14 mouse cellular contexts compared by ENCODE assay signal in the genomic region with DNA sequence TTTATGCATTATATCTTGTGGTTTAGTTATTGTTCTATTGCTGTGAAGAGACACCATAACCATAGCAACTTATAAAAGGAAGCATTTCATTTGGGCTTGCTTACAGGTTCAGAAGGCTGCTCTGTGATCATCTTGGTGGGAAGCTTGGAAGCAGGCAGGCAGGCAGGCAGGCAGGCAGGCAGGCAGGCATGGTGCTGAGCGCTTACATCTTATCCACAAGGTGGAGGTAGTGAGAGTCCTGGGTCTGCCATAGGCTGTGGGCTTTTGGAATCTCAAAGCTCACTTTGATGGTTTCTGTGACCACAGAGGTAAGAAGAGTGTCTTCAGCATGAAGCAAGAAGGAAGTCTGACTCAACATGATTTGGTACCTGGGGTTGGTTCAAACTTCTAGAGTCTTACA. TPM values are rescaled to one million over a fixed set of nuclear protein-coding genes. Genes with fewer than 3 reads are reported as not detected.
DNase-seq lines count a peak whose midpoint lies in the region; ATAC-seq and TF ChIP-seq lines count a peak whose summit lies in the region.
"Not testable (repeated sequence)": the region's sequence is repeated elsewhere in the genome, so short reads cannot be mapped to it uniquely, and the experiment has no call there.
"Had no signal": no experiment of that assay in that cellular context is flagged by ENCODE, and none has a peak within 500 bp of the region (broad histone marks: within the 10 kb centered on the region; RNA-seq: fewer than 3 reads in every experiment).

No protein-coding gene starts in this region.

- TF ChIP-seq POLR2A in cerebellum, adult 2 months (IDR thresholded peaks at IDR 0.05; ENCODE audit: borderline replicate concordance, insufficient read depth, low read length) = not testable (repeated sequence)

- peak; percentile 25 for DNase-seq in ES-CJ7 (ENCODE audit: low read depth, low spot score)
- peak; percentile 45 to 51 for DNase-seq in cerebellum, adult 2 months
- peak; percentile 12 for DNase-seq in gastrocnemius, postnatal 10 days
- DNase-seq in induced T-regulatory cell, adult 2 months (ENCODE audit: low read depth) = peak; percentile 35
- peak; percentile 39 for DNase-seq in kidney, postnatal 14 days
- not testable (repeated sequence) for DNase-seq in lung, postnatal 0 days (ENCODE audit: low spot score)
- DNase-seq in naive thymus-derived CD4-positive, alpha-beta T cell, adult 2 months (ENCODE audit: low read depth) = peak; percentile 40
- peak; percentile 66 to 73 for DNase-seq in thymus, postnatal 36 days

- not testable (repeated sequence) for H3K9me3 ChIP-seq in lung, postnatal 0 days (ENCODE audit: low read length)

- WGBS in cerebellum, adult 2 months = 67% methylated on average over 1 of the region's 1 CpGs
- WGBS in lung, postnatal 0 days = 30% methylated on average over 1 of the region's 1 CpGs

- H3K36me3 ChIP-seq in lung, postnatal 0 days (ENCODE audit: insufficient read depth, low read length) = not testable (repeated sequence)

- not testable (repeated sequence) for H3K4me1 ChIP-seq in cerebellum, adult 2 months (ENCODE audit: control insufficient read depth, insufficient read depth, low read length); lung, postnatal 0 days (ENCODE audit: insufficient read depth, low read depth, low read length)

- TF ChIP-seq EP300 in lung, postnatal 0 days (IDR thresholded peaks at IDR 0.05) = not testable (repeated sequence)

- H3K9ac ChIP-seq in lung, postnatal 0 days (replicated peaks; ENCODE audit: low read depth) = not testable (repeated sequence)

- H3K4me2 ChIP-seq in lung, postnatal 0 days (replicated peaks; ENCODE audit: low read depth, low read length) = not testable (repeated sequence)

- H3K4me3 ChIP-seq in cerebellum, adult 2 months (replicated peaks; ENCODE audit: insufficient read depth, low read depth, low read length); lung, postnatal 0 days (ENCODE audit: low read depth, low read length): not testable (repeated sequence)

- not testable (repeated sequence) for H3K27me3 ChIP-seq in cerebellum, adult 2 months (ENCODE audit: control insufficient read depth, insufficient read depth, low read length); lung, postnatal 0 days (replicated peaks; ENCODE audit: insufficient read depth, low read length)

- H3K27ac ChIP-seq in cerebellum, adult 2 months (ENCODE audit: insufficient read depth, low read length); lung, postnatal 0 days (ENCODE audit: low read length): not testable (repeated sequence)

- peak; percentile 16; the same call in 1 of the 2 replicates for ATAC-seq in lung, postnatal 0 days

- TF ChIP-seq CTCF in cerebellum, adult 2 months (IDR thresholded peaks at IDR 0.05; ENCODE audit: borderline replicate concordance, insufficient read depth, low read depth, low read length) = not testable (repeated sequence)
- peak; percentile 49 for TF ChIP-seq CTCF in lung, postnatal 0 days (IDR thresholded peaks at IDR 0.05)

RNA-seq across cellular contexts. Expression of a gene that starts 2.0 kb away (rescaled TPM):
- polyA plus RNA-seq in cerebellum, adult 2 months (2012; rRNA removed) = 13.6 and 16.3 TPM in 2 replicates
- 10 to 100 TPM; 11.4 to 12.6 TPM for total RNA-seq in gastrocnemius, postnatal 10 days (2021)
- 38.3 and 42.6 TPM in 2 replicates for polyA plus RNA-seq in lung, postnatal 0 days (2015; fragmentation: Nextera tagmentation; extraction: Ambion mirVana)

RNA-seq across cellular contexts. Expression of a gene that starts 13.2 kb away (rescaled TPM):
- not detected in 2 replicates for polyA plus RNA-seq in cerebellum, adult 2 months (2012; rRNA removed)
- not detected for total RNA-seq in gastrocnemius, postnatal 10 days (2021)
- 3.8 and 4.4 TPM in 2 replicates for polyA plus RNA-seq in lung, postnatal 0 days (2015; fragmentation: Nextera tagmentation; extraction: Ambion mirVana)
- total RNA-seq: adrenal gland, adult 8-10 months; gastrocnemius, adult 8-10 months; heart, postnatal 25 days; layer of hippocampus, postnatal 25 days; liver, adult 2 months had no signal
- polyA plus RNA-seq: erythroblast, embryonic 14.5 days; liver, adult 2 months had no signal

RNA-seq across cellular contexts. Expression of a gene that starts 13.4 kb away (rescaled TPM):
- polyA plus RNA-seq in cerebellum, adult 2 months (2012; rRNA removed) = 0.69 and 0.87 TPM in 2 replicates
- total RNA-seq in gastrocnemius, postnatal 10 days (2021) = 1 to 10 TPM in 1 of 2 experiments, under 1 TPM in 1; 0.40 to 1.2 TPM
- polyA plus RNA-seq in lung, postnatal 0 days (2015; fragmentation: Nextera tagmentation; extraction: Ambion mirVana) = 54.2 and 55.1 TPM in 2 replicates
- total RNA-seq: gastrocnemius, adult 8-10 months had no signal

Comparison
In these comparisons a context has a peak if more than half of its experiments do, and no peak if none do; other contexts are left out.
1. RNA of a gene that starts 13.4 kb away (polyA plus RNA-seq): 54.2 to 55.1 TPM in lung, postnatal 0 days; 0.69 to 0.87 TPM in cerebellum, adult 2 months; every median in the first group is over 10 times any median in the second.